Comparison of ENCODE assay signal across 8 mouse cellular contexts in the genomic region with DNA sequence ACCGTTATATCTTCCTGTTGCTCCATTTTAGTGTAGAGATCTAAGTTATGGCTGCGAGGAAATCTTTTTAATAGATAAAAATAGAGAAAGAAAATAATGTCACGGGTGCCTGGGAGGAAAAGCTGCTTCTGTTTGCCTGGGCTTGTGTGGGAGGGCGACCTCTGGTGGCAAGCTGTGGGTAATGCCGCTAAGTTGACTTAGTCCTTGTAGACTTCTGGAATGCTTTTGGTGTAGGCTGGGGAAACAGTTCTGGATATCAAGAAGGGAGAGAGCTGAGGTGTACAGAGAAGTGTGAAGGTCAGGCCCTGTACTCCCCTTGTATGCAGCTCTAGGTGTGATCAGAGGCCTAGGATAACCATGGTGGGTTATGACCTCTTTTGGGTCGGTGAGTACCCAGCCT.
A peak's percentile ranks its signal among the peaks of the same experiment; 100 is the strongest.
DNase-seq lines count a peak whose midpoint lies in the region; ATAC-seq lines count a peak whose summit lies in the region.

No protein-coding gene starts in this region.

- H3K36me3 ChIP-seq in intestine, embryonic 14.5 days (ENCODE audit: control insufficient read depth, insufficient read depth, low read length), result no peaks in the 10 kb centered on the region
- H3K36me3 ChIP-seq in midbrain, embryonic 12.5 days, result no peaks in the 10 kb centered on the region

- no peak overlapping the region for H3K4me3 ChIP-seq in intestine, embryonic 14.5 days (ENCODE audit: low read depth, low read length)
- 0 out of 2 replicates have a peak overlapping the region, but pooled peaks have one; percentile 12 for H3K4me3 ChIP-seq in midbrain, embryonic 12.5 days

- H3K9ac ChIP-seq in intestine, embryonic 14.5 days (ENCODE audit: low read length), result no peak overlapping the region
- H3K9ac ChIP-seq in midbrain, embryonic 12.5 days (replicated peaks), result no peak overlapping the region

- H3K27ac ChIP-seq in intestine, embryonic 14.5 days (ENCODE audit: low read depth), result no peak overlapping the region
- H3K27ac ChIP-seq in midbrain, embryonic 12.5 days (replicated peaks), result no peak overlapping the region

- H3K4me2 ChIP-seq in intestine, embryonic 14.5 days (ENCODE audit: low read length), result peak overlapping the region; percentile 28
- peak overlapping the region; percentile 38 for H3K4me2 ChIP-seq in midbrain, embryonic 12.5 days (replicated peaks)

- DNase-seq in adrenal gland, adult (ENCODE audit: inconsistent age in 2 of 2, low spot score in 1 of 2), result peak; percentile 86 to 96
- DNase-seq in cerebellum, postnatal 36 days, result peak; percentile 78 to 83
- DNase-seq in gastrocnemius, postnatal 10 days, result peak; percentile 88
- DNase-seq in intestine, embryonic 14.5 days (ENCODE audit: low spot score), result peak; percentile 92
- peak; percentile 11 to 90 for DNase-seq in left cerebral cortex, adult 9 months (ENCODE audit: low spot score in 2 of 2)
- peak; percentile 76 for DNase-seq in skeletal muscle tissue, adult 2 months (ENCODE audit: low read depth, low spot score)

- H3K4me1 ChIP-seq in intestine, embryonic 14.5 days (replicated peaks; ENCODE audit: control insufficient read depth, insufficient read depth, low read length), result peaks cover 19% of the 10 kb centered on the region
- H3K4me1 ChIP-seq in midbrain, embryonic 12.5 days, result peaks cover 41% of the 10 kb centered on the region

- no peaks in the 10 kb centered on the region for H3K9me3 ChIP-seq in intestine, embryonic 14.5 days (ENCODE audit: control insufficient read depth, low read length)
- no peaks in the 10 kb centered on the region for H3K9me3 ChIP-seq in midbrain, embryonic 12.5 days

- H3K27me3 ChIP-seq in intestine, embryonic 14.5 days (replicated peaks; ENCODE audit: control insufficient read depth, insufficient read depth, low read length), result no peaks in the 10 kb centered on the region
- peaks cover 56% of the 10 kb centered on the region for H3K27me3 ChIP-seq in midbrain, embryonic 12.5 days

- 15% methylated on average over 6 of the region's 6 CpGs for WGBS in intestine, embryonic 14.5 days
- 17% methylated on average over 6 of the region's 6 CpGs for WGBS in midbrain, embryonic 12.5 days

- no peak for ATAC-seq in intestine, embryonic 14.5 days (replicated peaks; ENCODE audit: low FRiP score, low TSS enrichment, low read depth)
- ATAC-seq in midbrain, embryonic 12.5 days (ENCODE audit: low FRiP score, low read depth), result no peak
- no peak for ATAC-seq in activated CD4-positive, CD25-positive, alpha-beta regulatory T cell, adult 4 months
